In genomic region chr11:46311181-46311702, GRCm38 (mm10) we compare ENCODE assay signal across 1 mouse cellular context.
TF ChIP-seq lines count a peak whose summit lies in the region.

No protein-coding gene starts in this region.

TF ChIP-seq in CH12.LX, 34 proteins besides CTCF, POLR2A, EP300 and RAD21 (continued from another document):
- TF ChIP-seq USF2 (conservative IDR thresholded peaks at IDR 0.05; ENCODE audit: low read depth, low read length), result no peak
- 0 out of 2 replicates have a peak, but pooled peaks have one; percentile 8 for TF ChIP-seq ZMIZ1 (IDR thresholded peaks at IDR 0.05; ENCODE audit: low read depth, low read length)
- TF ChIP-seq JUND (conservative IDR thresholded peaks at IDR 0.05; ENCODE audit: low read depth, low read length), result no peak
- no peak for TF ChIP-seq NRF1 (IDR thresholded peaks at IDR 0.05; ENCODE audit: low read depth, low read length)
- no peak for TF ChIP-seq E2F4 (IDR thresholded peaks at IDR 0.05; ENCODE audit: insufficient replicate concordance, low read depth, low read length)
- peak; percentile 82 for TF ChIP-seq SIN3A (IDR thresholded peaks at IDR 0.05; ENCODE audit: low read length)
- TF ChIP-seq CHD1 (IDR thresholded peaks at IDR 0.05; ENCODE audit: low read depth, low read length), result no peak; the same call in 1 of the 2 replicates
- peak; percentile 49; the same call in 1 of the 2 replicates for TF ChIP-seq MXI1 (IDR thresholded peaks at IDR 0.05; ENCODE audit: low read depth, low read length)
- no peak for TF ChIP-seq KAT2A (IDR thresholded peaks at IDR 0.05; ENCODE audit: insufficient replicate concordance, low read length)
- TF ChIP-seq POLR2AphosphoS2 (IDR thresholded peaks at IDR 0.05; ENCODE audit: low read depth, low read length), result no peak
- peak; percentile 5; the same call in 1 of the 2 replicates for TF ChIP-seq UBTF (IDR thresholded peaks at IDR 0.05; ENCODE audit: low read depth, low read length)
- TF ChIP-seq TBP (conservative IDR thresholded peaks at IDR 0.05; ENCODE audit: low read depth, low read length), result 0 out of 2 replicates have a peak, but pooled peaks have one; percentile 72
- peak; percentile 62 for TF ChIP-seq MAX (IDR thresholded peaks at IDR 0.05; ENCODE audit: low read length)
- no peak; the same call in 1 of the 2 replicates for TF ChIP-seq MAZ (IDR thresholded peaks at IDR 0.05; ENCODE audit: low read depth, low read length)
- no peak for TF ChIP-seq GABPA (IDR thresholded peaks at IDR 0.05; ENCODE audit: insufficient replicate concordance, low read depth, low read length)
